Mouse (Mus musculus): ENCODE measurements around the gene Pbx1.
A peak's percentile ranks its signal among the peaks of the same experiment; 100 is the strongest.

Pbx1 gene

GRCm38 (mm10) chr1:168426281-168426680 lies 5.8 kb downstream of the Pbx1 start:
- no peak for DNase-seq (ENCODE audit: low spot score in 2 of 2)

DNA sequence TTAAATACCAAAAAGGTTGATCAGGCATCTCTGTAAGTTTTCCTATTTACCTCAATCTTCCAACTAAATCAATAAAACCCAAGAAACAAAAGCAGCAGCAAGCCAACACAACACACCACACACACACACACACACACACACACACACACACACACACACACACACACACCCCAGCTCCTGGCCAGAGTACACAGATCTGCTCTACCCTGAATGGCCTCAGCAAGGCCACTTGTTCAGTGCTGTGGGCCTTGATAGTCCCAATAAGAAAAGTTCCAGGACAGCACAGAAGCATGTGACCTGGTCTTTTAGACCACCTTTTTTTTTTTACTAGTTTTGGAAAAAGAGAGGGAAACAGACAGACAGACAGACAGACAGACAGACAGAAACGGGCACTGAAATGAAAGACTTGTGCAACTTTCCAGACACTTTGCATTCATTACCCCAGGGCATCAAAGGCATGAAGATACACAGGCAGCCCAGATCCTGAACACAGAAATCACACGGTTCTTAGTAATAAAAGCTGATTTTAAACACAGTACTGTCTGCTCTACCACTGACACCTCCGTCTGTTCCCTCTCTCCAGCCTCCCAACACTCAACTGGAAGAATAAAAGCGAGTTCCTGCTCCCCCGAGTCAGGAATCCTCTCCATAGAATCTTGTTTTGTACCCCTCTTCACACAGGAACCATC lies 6.9 kb downstream of the Pbx1 start:
- DNase-seq (ENCODE audit: low spot score in 2 of 2): no peak

GRCm38 (mm10) chr1:168423389-168423930 lies 8.6 kb downstream of the Pbx1 start:
- DNase-seq (ENCODE audit: low spot score in 2 of 2): no peak

DNA sequence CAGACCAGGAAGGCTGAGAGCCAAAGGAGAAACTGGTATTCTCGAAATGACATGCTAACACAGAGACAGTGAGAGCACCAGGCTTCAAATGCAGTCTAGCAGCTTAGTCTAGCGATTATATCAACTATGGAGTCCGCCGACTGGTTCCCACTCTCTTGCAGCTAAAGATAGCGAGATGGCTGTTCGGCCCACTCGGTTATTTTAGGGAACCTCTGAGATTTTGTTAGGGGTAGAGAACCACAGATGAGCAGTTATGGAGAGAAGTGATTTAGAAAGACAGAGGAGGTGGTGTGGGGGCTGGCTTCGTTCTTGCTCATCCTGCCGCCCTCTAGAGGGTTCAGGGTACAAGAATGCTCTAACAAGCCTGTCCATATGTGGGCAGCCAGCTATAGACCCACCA lies 13.2 kb downstream of the Pbx1 start:
- peak in 1 of 2 experiments; percentile 48 for DNase-seq (ENCODE audit: low spot score in 2 of 2)

DNA sequence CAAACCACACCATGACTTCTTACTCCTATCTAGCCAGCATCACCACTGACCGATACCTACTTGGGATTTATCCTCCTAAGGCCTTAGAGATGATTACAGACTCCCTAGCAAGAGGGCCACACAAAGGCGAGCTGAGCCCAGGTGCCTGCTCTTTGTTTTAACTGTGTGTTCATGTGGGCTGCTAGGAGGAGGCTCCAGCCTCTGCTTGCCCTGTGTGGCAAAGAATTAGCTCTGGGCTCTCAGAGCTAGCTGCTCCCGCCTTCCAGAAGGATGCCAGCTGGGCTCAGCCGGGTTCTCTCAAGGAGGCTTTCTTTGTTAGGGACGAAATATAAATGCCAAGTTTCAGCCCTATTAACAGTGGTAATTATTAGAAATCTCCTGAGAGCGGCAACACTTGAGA lies 14.4 kb downstream of the Pbx1 start:
- DNase-seq (ENCODE audit: low spot score in 2 of 2): no peak

DNA sequence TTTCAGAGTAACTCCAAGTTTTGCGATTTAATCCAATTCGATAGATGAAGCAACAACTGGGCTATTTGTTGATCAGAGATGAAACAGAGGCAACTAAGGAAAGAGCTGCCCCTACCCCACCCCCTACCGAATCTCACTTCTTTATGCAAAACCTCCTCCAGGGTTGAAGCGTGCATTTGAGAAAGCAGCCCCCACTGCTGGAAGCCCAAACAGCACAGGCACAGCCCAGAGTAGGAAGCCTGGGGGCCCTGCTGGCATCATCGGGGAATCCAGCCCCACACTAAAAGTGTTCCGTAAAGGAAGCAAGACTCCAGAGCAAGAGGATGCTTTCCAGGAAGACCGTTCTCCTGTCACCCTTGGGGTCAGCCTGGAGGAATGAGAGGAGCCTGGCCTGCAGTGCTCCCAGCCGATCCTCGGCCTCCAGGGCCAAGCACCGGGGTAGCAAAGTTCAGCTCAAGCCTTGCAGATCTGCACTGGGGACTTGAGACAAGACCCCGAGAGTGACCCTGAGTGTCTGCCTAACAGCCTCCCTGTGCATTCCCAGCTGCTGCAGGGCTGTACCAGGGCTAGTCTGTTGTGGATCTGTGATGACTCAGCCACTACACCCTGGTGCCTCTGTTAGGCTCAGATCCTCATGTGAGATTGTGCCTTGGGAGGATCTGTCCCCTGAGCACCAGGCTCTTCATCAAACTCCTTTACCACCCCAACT lies 15.2 kb downstream of the Pbx1 start:
- no peak for DNase-seq (ENCODE audit: low spot score in 2 of 2)

DNA sequence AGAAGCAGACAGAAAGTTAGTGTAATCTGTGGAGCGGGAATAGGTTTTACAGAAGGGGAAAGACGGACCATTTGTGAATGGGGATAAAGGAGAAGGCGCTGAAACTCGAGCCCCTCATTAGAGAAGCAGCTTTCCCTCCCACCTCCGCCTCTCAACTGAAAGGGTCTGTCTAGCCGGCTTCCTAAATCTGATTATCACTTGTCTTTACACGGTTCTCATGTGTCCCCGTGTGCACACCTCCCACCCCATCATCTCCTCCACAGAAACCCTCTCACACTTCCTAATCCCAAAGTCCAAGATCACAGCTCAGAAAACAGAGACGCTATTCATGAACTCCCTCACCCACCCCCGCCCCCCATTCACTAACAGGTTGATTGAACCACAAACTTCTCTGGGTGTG lies 21.5 kb downstream of the Pbx1 start:
- no peak for DNase-seq (ENCODE audit: low spot score in 2 of 2)

DNA sequence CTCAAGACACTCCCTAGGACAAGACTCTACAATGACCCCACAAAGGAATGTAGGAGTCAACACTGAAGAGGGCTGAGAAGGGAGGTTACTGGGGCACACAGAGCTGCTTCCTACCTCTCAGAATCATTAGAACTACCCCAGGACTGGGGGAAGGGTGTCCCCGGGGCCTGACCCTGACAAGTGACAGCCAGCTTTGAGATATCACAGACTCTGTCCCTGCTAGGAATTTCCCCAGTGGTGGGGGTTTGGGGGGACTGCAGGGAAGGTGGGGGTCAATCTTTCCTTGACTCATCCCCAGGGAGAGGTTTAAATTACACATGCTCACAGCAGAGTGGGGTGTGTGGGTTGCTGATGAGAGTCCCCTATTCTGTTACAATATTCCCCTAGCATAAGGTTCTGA lies 22.0 kb downstream of the Pbx1 start:
- no peak for DNase-seq (ENCODE audit: low spot score in 2 of 2)

DNA sequence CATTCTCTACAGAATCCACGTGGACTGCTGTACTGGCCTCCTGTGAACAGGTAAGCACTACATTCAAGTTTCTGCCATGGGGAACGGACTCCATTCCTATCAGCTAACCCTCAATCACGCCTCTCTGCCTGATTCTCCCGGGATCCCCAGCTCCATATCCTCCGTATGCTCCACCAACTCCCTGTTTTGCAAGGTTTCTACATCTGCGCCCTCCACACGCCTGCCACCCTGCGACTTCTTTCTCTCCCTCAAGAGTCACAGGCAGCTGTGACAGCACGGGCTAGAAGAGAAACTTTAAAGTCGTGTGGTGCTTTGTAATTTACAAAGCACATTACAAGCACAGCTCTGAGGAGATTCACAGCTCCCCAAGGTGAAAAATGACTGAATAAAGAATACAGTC lies 23.3 kb downstream of the Pbx1 start:
- DNase-seq (ENCODE audit: low spot score in 2 of 2): no peak

DNA sequence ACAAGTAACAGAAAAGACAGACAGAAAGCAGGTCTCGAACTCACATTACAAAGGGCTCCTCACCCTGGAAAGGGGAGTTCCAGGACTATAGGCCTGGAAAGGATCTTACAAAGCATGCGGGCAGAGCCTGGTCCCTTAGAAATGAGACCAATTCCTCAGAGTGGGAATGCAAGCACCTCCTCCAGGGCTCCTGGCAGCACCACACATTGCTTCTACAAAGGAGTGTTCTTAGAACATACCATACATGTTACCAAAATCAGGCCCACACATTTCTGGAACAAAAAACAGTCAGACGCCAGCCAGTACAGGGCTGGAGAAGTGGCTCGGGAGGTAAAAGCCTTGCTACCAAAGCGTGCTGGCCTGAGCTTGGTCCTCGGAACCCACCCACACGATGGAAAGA lies 24.1 kb downstream of the Pbx1 start:
- DNase-seq (ENCODE audit: low spot score in 2 of 2): no peak

DNA sequence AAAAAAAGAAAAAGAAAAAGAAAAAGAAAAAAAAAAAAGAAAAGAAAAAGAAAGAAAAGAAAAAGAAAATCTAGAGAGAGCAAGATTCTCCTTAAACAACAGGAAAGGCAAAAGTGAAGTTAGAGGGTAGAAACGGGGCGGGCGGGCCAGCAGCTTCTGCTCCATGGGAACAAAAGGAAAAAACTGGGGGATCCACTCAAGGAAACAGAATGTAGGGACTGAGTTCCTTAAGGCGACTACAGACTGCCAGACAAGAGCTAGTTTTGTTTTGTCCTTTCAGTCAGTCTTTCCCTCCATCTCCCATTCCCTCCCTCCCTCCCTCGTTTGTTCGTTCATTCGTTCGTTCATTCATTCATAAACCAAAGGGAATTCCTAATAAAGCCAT lies 25.8 kb downstream of the Pbx1 start:
- DNase-seq (ENCODE audit: low spot score in 2 of 2): no peak

- no peak for DNase-seq (ENCODE audit: low spot score in 2 of 2)
Measured at GRCm38 (mm10) chr1:168405645-168406290, 26.3 kb downstream of the Pbx1 start.

- no peak for DNase-seq (ENCODE audit: low spot score in 2 of 2)
Measured at GRCm38 (mm10) chr1:168403529-168403928, 28.5 kb downstream of the Pbx1 start.

- no peak for DNase-seq (ENCODE audit: low spot score in 2 of 2)
Measured at GRCm38 (mm10) chr1:168402683-168403082, 29.4 kb downstream of the Pbx1 start.

- DNase-seq (ENCODE audit: low spot score in 2 of 2): no peak
Measured at GRCm38 (mm10) chr1:168395523-168396159, 36.4 kb downstream of the Pbx1 start.

GRCm38 (mm10) chr1:168394535-168394934 lies 37.5 kb downstream of the Pbx1 start:
- DNase-seq (ENCODE audit: low spot score in 2 of 2): no peak

GRCm38 (mm10) chr1:168393456-168393855 lies 38.6 kb downstream of the Pbx1 start:
- no peak for DNase-seq (ENCODE audit: low spot score in 2 of 2)

GRCm38 (mm10) chr1:168392500-168392853 lies 39.6 kb downstream of the Pbx1 start:
- no peak for DNase-seq (ENCODE audit: low spot score in 2 of 2)

GRCm38 (mm10) chr1:168391617-168392499 lies 40.2 kb downstream of the Pbx1 start:
- DNase-seq (ENCODE audit: low spot score in 2 of 2): no peak

DNA sequence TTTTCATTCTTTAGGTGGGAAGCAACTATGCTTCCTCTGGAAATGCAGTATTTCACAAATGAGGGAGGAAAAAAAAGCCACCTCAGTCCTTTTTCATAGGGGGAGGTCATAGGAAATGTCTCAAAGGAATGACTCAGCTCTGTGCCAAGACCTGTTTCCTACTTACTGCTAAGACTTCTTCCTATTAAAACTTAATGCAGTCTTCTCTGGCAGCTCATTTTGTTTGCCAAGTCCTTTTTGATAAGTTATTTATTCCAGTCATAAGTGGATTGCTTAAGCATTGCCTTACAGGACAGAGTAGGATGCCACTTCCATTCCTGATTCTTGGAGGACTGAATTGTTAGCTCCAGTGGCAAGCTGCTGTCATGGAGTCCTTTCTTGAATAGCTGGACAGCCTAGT lies 41.3 kb downstream of the Pbx1 start:
- DNase-seq (ENCODE audit: low spot score in 2 of 2): no peak

- DNase-seq (ENCODE audit: low spot score in 2 of 2): no peak
Measured at GRCm38 (mm10) chr1:168386159-168386558, 45.9 kb downstream of the Pbx1 start.

DNA sequence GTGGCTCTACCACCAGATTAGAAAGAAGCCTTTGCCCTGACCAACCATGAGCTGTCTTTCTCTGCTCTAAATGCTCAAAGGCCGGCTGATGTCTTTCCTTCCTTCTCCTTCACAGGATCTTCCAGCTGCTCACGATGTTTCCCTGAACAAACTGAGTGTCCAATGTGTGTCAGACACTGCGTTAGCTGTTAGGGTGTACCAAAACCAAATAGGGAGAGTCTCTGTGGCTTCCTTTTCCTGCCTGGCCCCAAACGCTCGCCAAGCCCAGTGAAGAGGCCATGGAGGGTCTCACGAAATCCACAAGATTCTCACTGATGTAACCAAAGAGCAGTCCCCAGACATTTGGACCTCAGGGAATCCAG lies 47.5 kb downstream of the Pbx1 start:
- no peak for DNase-seq (ENCODE audit: low spot score in 2 of 2)
